Mouse (Mus musculus) layer of hippocampus, postnatal 25 days (tissue): ENCODE results near the gene Spata33. TPM values are rescaled to one million over a fixed set of nuclear protein-coding genes. Genes with fewer than 3 reads are reported as not detected.

Experiments
- DNase-seq, 2 experiments: peaks; one replicate each; pipeline ENCODE4 v3.0.0; 2022; ENCODE audit warnings: mixed read lengths in 2 of 2, low spot score in 1 of 2; ENCODE audit errors: extremely low spot score in 1 of 2
- total RNA-seq, 2 experiments: library from RNA; stranded (reverse); gene quantifications; 2 replicates each; pipeline ENCODE4 v1.2.3; 2021

The Spata33 gene
- total RNA-seq, 2 experiments from 2014 or later = 6.5 to 7.3 TPM

DNA sequence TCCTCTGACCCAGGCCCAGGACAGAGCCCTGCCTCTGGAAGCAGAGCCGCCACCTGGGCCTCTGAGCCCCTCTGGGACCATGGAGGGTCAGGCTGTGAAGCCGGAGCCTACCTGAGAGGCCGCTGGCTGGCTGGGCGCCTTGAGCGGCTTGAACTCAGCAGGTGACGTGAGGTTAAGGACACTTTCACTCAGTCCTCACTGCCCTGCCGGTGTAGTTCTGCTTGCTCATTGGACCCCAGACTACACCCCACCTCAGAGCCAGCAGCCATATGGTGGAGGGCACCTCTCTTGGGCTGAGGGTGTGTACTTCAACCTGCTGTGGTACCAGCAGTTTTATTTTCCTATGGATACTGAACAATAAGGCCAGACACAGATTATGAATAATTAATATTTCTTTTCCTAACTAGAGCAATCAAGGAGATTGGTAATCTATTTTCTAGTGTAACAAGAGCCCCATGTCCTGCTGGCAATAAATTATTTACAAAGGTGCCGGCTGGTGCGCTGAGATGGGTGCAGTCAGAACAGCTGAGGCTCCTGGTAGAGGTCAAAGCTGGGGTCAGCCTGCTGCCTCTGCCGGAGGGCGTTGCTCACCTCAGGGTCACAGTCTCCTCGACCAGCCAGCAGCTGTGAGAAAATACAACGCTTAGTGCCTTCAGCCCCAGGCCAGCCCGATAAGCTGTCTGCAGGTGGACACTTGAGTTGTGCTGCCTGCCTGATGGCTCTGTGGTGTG is 55.5 kb downstream of the Spata33 start:
- DNase-seq = no peak

DNA sequence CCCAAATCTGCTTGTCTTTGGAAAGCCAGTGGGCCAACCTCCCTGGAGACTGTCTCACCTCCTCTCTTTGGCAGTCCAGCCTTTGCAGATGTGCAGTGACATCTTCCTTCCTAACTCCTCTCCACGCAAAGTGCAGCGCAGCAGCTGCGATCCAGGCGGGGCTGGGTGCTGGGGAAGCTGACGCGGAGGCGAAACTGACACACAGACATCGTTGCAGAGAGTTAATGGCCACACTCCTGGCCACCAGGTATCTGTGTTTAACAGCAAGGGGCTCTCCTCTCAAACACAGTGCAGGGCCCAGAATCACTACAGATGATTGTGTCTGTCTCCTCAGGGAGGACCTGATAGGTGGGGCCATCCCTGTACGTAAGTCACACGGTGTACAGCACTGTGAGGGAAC is 58.5 kb downstream of the Spata33 start:
- no peak for DNase-seq

Other genes starting within 250 kb of the Spata33 start
- 100 to 1,000 TPM; 147 to 171 TPM for gene Ankrd11, start 170.6 kb upstream of the Spata33 start, total RNA-seq
- gene Spg7, start 149.9 kb upstream of the Spata33 start, total RNA-seq = 10 to 100 TPM; 54.5 to 72.1 TPM
- 100 to 1,000 TPM; 378 to 449 TPM for gene Rpl13, start 110.5 kb upstream of the Spata33 start, total RNA-seq
- gene Cpne7, start 95.5 kb upstream of the Spata33 start, total RNA-seq = 100 to 1,000 TPM; 273 to 300 TPM
- gene Sult5a1, start 54.5 kb upstream of the Spata33 start, total RNA-seq = 1 to 10 TPM; 2.0 to 2.5 TPM
- gene Dpep1, start 26.6 kb upstream of the Spata33 start, total RNA-seq = under 1 TPM; 0.17 to 0.23 TPM
- 100 to 1,000 TPM; 112 to 116 TPM for gene Chmp1a, start 69 bp upstream of the Spata33 start, total RNA-seq
- 10 to 100 TPM; 77.3 to 94.0 TPM for gene Cdk10, start 12.0 kb downstream of the Spata33 start, total RNA-seq
- gene Spata2l, start 23.4 kb downstream of the Spata33 start, total RNA-seq = 10 to 100 TPM; 85.7 to 94.3 TPM
- gene Zfp276, start 41.4 kb downstream of the Spata33 start, total RNA-seq = 10 to 100 TPM; 19.1 to 23.7 TPM
- gene Vps9d1, start 41.5 kb downstream of the Spata33 start, total RNA-seq = 10 to 100 TPM; 57.4 to 65.0 TPM
- 1 to 10 TPM; 1.7 to 3.7 TPM for gene Fanca, start 105.7 kb downstream of the Spata33 start, total RNA-seq
- 10 to 100 TPM; 15.3 to 17.9 TPM for gene Spire2, start 119.9 kb downstream of the Spata33 start, total RNA-seq
- gene Tcf25, start 160.9 kb downstream of the Spata33 start, total RNA-seq = 100 to 1,000 TPM; 485 to 539 TPM
- gene Mc1r, start 194.3 kb downstream of the Spata33 start, total RNA-seq = under 1 TPM in 1 of 2 experiments, not detected in 1; 0.10 TPM
- 100 to 1,000 TPM; 317 to 360 TPM for gene Tubb3, start 198.6 kb downstream of the Spata33 start, total RNA-seq
- 10 to 100 TPM; 64.6 to 66.6 TPM for gene Def8, start 210.7 kb downstream of the Spata33 start, total RNA-seq